Mouse (Mus musculus) lung, postnatal 36 days (tissue): Measurements from ENCODE around the gene Amotl1.
A peak's percentile ranks its signal among the peaks of the same experiment; 100 is the strongest.

Experiments
- DNase-seq: peaks from one replicate; pipeline ENCODE4 v3.0.0; 2022; ENCODE audit warnings: mixed read lengths

Gene Amotl1

GRCm38 (mm10) chr9:14636244-14636643 lies 8.6 kb downstream of the Amotl1 start:
- DNase-seq = no peak

GRCm38 (mm10) chr9:14635551-14635950 lies 9.3 kb downstream of the Amotl1 start:
- DNase-seq = no peak

- DNase-seq = no peak
Observed at GRCm38 (mm10) chr9:14634155-14634554, 10.7 kb downstream of the Amotl1 start.

- DNase-seq = no peak
Observed at GRCm38 (mm10) chr9:14632365-14633163, 12.3 kb downstream of the Amotl1 start.

- no peak for DNase-seq
Observed at GRCm38 (mm10) chr9:14631729-14632128, 13.1 kb downstream of the Amotl1 start.

- no peak for DNase-seq
Observed at GRCm38 (mm10) chr9:14627525-14627924, 17.3 kb downstream of the Amotl1 start.

- DNase-seq = no peak
Observed at GRCm38 (mm10) chr9:14625961-14626360, 18.9 kb downstream of the Amotl1 start.

GRCm38 (mm10) chr9:14625024-14625423 lies 19.8 kb downstream of the Amotl1 start:
- peak; percentile 85 for DNase-seq

GRCm38 (mm10) chr9:14623928-14624327 lies 20.9 kb downstream of the Amotl1 start:
- DNase-seq = peak; percentile 26

GRCm38 (mm10) chr9:14623250-14623649 lies 21.6 kb downstream of the Amotl1 start:
- DNase-seq = no peak

- DNase-seq = no peak
Observed at GRCm38 (mm10) chr9:14622848-14623247, 22.0 kb downstream of the Amotl1 start.

GRCm38 (mm10) chr9:14620107-14620506 lies 24.7 kb downstream of the Amotl1 start:
- DNase-seq = no peak

GRCm38 (mm10) chr9:14614931-14615880 lies 29.6 kb downstream of the Amotl1 start:
- peak; percentile 67 for DNase-seq

- DNase-seq = peak; percentile 41
Observed at GRCm38 (mm10) chr9:14614205-14614930, 30.5 kb downstream of the Amotl1 start.

- DNase-seq = peak; percentile 35
Observed at GRCm38 (mm10) chr9:14613308-14614204, 31.3 kb downstream of the Amotl1 start.

GRCm38 (mm10) chr9:14612588-14612987 lies 32.3 kb downstream of the Amotl1 start:
- DNase-seq = no peak

- DNase-seq = peak; percentile 56
Observed at GRCm38 (mm10) chr9:14608521-14608920, 36.3 kb downstream of the Amotl1 start.

- no peak for DNase-seq
Observed at GRCm38 (mm10) chr9:14607464-14607863, 37.4 kb downstream of the Amotl1 start.

GRCm38 (mm10) chr9:14605992-14606391 lies 38.9 kb downstream of the Amotl1 start:
- no peak for DNase-seq

- DNase-seq = no peak
Observed at GRCm38 (mm10) chr9:14604363-14604762, 40.5 kb downstream of the Amotl1 start.

GRCm38 (mm10) chr9:14603475-14603874 lies 41.4 kb downstream of the Amotl1 start:
- DNase-seq = no peak

GRCm38 (mm10) chr9:14599799-14600198 lies 45.1 kb downstream of the Amotl1 start:
- no peak for DNase-seq
